Mouse (Mus musculus) olfactory bulb, adult 2 months (tissue): ENCODE results near the gene Pla2r1.

Experiments
- CTCF ChIP-seq: fragments of 200-500 bp; IDR thresholded peaks from 2 replicates; pipeline ENCODE4 v1.5.1; 2012; ENCODE audit warnings: low read depth, mild to moderate bottlenecking, low read length, moderate library complexity; ENCODE audit not compliant: insufficient read depth
- POLR2A ChIP-seq: fragments of 200-500 bp; IDR thresholded peaks from 2 replicates; pipeline ENCODE4 v1.6.1; 2012; ENCODE audit warnings: mild to moderate bottlenecking, low read depth, low read length, moderate library complexity; ENCODE audit not compliant: insufficient read depth

- TF ChIP-seq CTCF (no peak), POLR2A (no peak)
Observed at GRCm38 (mm10) chr2:60384083-60384762, 168.9 kb downstream of the Pla2r1 start.
